Mouse (Mus musculus) thymus, postnatal 36 days (tissue): ENCODE data around the gene Zic5.

Source experiments
- DNase-seq, 2 experiments: peaks; one replicate each; pipeline ENCODE4 v3.0.0; 2022; ENCODE audit warnings: mixed read lengths in 2 of 2

Zic5 gene

GRCm38 (mm10) chr14:122464763-122465741 lies at the start of gene Zic5:
Gene Zic5, minus strand, starts transcription at chr14:122465677.
- DNase-seq: no peak

DNA sequence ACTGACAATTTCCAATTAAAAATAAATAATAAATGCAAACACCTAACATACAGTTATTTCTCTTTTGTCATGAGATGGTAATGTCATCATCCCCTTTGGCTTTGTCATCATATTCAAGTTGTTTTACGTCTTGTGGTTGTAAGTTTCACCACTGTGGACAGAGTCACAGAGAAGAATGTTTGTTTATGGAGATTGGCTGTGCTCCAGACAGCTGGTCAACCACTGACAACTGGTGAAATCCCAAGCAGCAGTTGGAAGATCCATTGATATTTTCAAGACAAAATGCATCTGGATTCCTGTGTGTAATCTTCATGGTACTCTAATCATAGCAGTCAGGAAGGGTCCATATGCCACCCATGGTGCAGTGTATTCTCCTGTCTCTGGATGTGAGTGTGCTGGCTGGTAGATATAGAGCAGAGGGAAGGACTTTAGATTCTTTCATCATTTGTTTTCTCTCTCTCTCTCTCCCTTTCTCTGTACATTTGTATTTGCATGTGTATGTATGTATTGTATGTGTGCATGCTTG lies 48.1 kb upstream of the Zic5 start:
- DNase-seq: no peak

DNA sequence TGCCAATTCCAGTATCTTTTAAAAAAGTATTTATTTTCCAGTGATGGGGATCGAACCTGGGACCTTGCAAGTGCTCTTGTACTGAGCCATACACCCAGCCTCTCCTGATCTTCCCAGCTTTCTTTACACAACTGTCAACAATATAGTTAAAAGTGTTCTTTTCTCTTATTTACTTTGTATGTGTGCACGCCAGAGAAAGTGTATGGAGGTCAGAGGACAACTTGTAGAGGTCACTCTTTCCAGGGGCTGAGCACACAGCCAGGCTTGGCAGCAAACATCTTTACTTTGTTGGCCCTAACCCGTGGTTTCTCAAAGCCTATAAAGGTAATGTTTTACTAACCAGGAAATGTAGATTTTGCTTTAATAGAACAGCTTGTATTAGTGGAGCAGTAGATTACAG lies 46.0 kb upstream of the Zic5 start:
- no peak for DNase-seq

- no peak for DNase-seq
These were observed 43.6 kb upstream of the Zic5 start for GRCm38 (mm10) chr14:122509058-122509457.

DNA sequence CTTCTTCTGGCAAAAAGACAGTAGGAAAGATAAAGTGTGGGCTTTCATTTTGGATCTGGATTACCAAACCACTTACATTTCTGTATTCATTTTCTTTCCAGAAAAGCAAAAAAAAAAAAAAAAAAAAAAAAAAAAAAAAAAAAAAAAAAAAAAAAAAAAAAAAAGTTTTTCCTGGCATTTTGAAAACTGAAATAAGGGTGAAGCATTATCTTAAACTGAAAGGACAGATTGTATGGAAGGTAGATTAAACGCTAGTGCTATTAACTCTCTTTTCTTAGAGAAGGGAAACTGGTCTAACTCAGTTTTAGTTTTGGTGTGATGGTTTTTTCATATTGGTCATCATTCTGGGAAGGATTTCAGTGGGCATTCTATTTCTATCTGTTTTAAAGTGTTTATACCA lies 26.5 kb upstream of the Zic5 start:
- no peak for DNase-seq

GRCm38 (mm10) chr14:122491521-122491920 lies 26.0 kb upstream of the Zic5 start:
- no peak for DNase-seq

- DNase-seq: no peak
These were observed 25.2 kb upstream of the Zic5 start, which contains the start of gene Gm10837 for GRCm38 (mm10) chr14:122490441-122491328. Gene Gm10837, plus strand, starts transcription at chr14:122490586.

GRCm38 (mm10) chr14:122489686-122490414 lies 24.4 kb upstream of the Zic5 start:
- no peak for DNase-seq

DNA sequence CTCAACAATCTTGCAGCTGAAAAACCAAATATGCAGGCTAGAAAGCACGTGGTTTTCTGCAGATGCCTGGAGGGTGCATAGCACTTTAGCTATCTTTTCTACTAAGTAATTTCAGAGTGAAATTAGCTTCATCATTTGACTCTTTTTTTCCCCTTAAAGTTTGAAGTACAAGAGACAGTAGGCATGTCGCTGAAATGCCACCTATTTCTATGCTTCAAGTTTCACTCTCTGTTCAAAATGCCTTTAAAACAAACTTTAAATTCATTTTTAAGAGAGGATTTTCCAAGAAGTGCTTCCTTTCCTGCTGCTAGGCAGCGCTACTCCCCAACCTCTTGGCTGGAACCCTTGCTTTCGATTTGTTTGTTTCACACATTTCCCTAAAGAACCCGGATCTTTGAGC lies 23.6 kb upstream of the Zic5 start:
- DNase-seq: no peak

DNA sequence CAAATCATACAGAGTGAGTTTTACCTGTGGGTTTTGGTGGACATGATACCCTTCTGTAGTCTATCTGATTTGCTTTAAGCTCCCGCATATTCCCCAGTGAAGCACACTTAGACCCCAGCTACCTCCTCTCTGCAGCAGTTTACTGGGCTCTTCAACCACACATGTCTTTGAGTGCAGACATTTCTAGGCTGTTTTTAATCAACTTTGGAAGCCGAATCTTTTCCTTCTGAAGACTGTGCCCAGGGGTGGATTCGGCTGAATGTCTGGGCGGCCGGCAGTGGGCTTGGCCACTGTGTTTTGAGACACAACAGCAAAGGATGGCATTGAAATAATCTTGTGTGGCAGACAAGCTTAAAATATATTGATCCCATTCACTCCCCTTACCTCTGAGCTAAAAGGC lies 21.9 kb upstream of the Zic5 start:
- DNase-seq: no peak

GRCm38 (mm10) chr14:122486611-122487010 lies 21.1 kb upstream of the Zic5 start:
- DNase-seq: no peak

GRCm38 (mm10) chr14:122485635-122486181 lies 20.2 kb upstream of the Zic5 start:
- DNase-seq: no peak

GRCm38 (mm10) chr14:122484844-122485551 lies 19.5 kb upstream of the Zic5 start:
- no peak for DNase-seq

- no peak for DNase-seq
These were observed 19.0 kb upstream of the Zic5 start for GRCm38 (mm10) chr14:122484458-122484843.

DNA sequence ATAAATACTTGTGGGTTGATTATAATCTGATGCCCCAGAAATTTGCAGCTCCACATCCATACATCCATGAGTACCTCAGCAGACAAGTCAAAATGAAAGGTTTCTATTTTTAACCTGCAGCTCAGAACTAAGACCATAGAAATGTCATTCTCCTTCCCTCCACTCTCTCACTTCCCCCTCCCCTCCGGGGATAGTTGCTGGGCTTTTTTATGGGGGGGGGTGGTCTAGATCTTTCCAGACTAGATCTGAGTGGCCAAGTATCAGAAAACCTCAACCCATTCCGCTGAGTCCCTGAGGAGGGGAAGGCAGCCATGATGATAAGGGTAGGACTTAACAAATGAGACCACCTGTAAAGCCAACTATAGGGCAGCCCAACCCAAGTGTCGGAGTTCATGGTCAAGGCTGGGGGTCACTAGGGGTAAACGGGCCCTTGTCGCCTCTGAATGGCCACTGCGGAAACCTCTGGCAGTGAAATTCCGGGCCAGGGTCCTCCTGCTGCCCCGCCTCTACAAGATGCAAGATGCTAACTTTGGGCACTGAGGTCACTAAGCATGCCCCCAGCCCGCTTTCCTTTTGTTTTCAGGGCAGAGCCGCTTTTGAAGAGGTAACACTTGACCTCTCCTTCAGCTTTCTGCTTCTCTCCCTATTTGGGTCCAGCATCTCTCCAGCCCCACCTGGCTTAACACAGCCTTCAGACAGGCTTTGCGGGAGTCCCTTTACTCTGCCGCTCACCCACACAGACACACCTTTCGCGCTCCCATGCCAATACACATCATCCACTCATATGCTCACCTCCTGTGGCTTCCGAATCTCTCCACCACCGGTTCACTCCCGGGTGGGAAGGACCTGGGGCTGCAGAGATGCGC lies 18.3 kb upstream of the Zic5 start:
- DNase-seq: no peak

- DNase-seq: no peak
These were observed 17.5 kb upstream of the Zic5 start for GRCm38 (mm10) chr14:122483024-122483385.

DNA sequence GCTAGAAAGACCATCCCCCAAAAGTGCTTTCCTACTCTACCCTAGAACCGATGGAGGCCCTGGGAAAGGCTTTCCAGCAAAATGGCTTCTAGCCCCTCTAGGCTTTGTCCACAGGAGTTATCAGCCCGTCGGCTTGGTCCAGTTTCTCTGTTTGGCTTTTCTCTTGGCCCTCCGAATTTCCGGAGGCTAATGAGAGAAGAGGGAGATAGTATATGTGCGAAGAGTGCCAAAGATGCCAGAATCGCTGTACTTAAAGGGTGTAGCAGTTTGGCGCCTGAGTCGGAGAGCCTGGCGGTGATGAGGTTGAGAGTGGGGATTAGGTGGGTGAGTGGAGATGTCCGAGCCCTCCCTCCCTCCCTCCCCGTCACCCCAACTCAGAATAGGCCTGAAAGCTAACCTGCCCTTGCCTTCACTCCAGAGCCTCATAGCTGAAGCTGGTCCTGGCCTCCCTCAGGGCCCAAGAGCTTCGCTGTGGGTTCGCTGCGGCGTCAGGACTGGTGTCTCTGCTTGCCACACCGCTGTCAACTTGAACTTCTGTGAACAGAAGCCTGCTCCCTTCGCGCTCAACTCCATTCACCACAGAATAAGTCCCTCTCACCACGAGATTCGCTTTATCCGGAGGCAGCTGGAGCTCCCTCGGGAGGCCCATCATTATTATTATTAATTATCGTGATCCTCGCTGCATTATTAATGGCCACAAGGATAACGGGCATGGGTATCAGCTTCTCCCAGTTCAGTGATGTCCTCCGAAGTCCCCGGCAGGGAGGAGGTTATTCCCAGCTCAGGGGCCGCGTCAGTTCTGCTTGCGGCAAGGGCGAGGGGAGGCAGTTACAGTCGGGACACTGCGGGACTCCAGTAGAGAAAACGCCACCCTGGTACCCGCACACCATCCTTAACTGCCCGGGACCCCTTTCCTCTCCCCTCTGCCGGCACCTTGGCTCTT lies 16.9 kb upstream of the Zic5 start:
- no peak for DNase-seq

- DNase-seq: no peak
These were observed 15.7 kb upstream of the Zic5 start for GRCm38 (mm10) chr14:122481181-122481580.

DNA sequence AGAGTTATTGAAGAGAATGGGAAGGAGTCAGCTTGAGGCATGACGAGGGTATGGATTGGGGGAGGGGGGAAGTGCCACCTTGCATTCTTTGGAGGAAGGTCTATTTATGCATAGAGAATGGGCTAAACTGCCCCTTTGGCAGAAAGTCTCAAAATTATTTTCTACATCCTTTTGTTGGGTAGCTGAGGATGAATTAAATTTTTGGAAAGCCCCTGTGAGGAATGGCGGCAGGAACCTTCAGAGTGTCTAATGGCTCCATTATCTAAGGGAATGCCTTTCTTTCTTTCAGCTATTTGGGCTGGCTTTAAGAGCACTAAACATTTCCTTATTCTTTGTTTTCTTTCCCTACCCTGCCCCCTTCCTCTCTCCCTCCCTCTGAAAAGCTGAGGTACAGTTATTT lies 14.9 kb upstream of the Zic5 start:
- no peak for DNase-seq
